Mouse (Mus musculus) stomach, postnatal 0 days (tissue): ENCODE results near the gene Mkln1.

ENCODE experiments used
- CTCF ChIP-seq: IDR thresholded peaks from 2 replicates; pipeline ENCODE4 v1.5.1; 2016; ENCODE audit warnings: antibody characterized with exemption, low read depth, mild to moderate bottlenecking, moderate library complexity
- EP300 ChIP-seq: optimal IDR thresholded peaks from 2 replicates; pipeline ENCODE3; 2016; ENCODE audit warnings: antibody characterized with exemption

DNA sequence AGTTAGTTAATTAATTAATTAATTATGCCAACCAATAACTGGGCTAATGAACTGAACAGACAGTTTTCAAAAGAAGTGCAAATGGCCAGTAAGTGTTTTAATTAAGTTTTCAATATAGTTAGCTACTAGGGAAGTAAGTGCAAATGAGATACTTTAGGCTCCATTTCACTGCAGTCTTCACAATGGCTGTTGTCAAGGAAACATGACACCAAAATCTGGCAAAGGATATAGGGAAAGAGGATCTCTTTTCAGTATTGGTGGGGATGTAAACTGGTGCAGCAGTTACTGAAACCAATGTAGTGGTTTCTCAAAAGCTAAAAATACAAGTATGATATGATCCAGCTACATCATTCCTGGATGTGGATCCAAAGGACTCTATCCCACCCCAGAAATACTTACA is 102.2 kb downstream of the Mkln1 start:
- no peak for TF ChIP-seq CTCF
- no peak for TF ChIP-seq EP300
